Mouse (Mus musculus) forebrain, embryonic 13.5 days (tissue): ENCODE measurements at regions not wholly inside any gene's neighbourhood (a gene's known extent, or its start where the extent isn't known, plus 50 kb on each side); places are given as distances from the start of the nearest gene placed in this dataset.

Experiments
- ATAC-seq: fragments of 200-750 bp; cut with Nextera tagmentation; 2 replicates; pipeline ENCODE4 v1.8.0; 2017
- H3K27ac ChIP-seq: fragments of 300-500 bp; sonication (generic); 2 replicates; pipeline ENCODE4 v1.5.1; 2015; ENCODE audit warnings: inconsistent platforms, mild to moderate bottlenecking, moderate library complexity
- H3K27me3 ChIP-seq: fragments of 300-500 bp; sonication (generic); 2 replicates; pipeline ENCODE4 v1.6.1; 2015; ENCODE audit warnings: mild to moderate bottlenecking, inconsistent platforms
- H3K36me3 ChIP-seq: fragments of 300-500 bp; sonication (generic); 2 replicates; pipeline ENCODE4 v1.6.1; 2015; ENCODE audit warnings: mild to moderate bottlenecking, inconsistent platforms; ENCODE audit not compliant: poor library complexity, severe bottlenecking
- H3K4me1 ChIP-seq: fragments of 300-500 bp; sonication (generic); 2 replicates; pipeline ENCODE4 v1.6.1; 2015; ENCODE audit warnings: inconsistent platforms
- H3K4me2 ChIP-seq: fragments of 300-500 bp; sonication (generic); 2 replicates; pipeline ENCODE4 v1.6.1; 2015; ENCODE audit warnings: inconsistent platforms, mild to moderate bottlenecking, moderate library complexity
- H3K4me3 ChIP-seq: fragments of 300-500 bp; sonication (generic); 2 replicates; pipeline ENCODE4 v1.5.1; 2015; ENCODE audit warnings: mild to moderate bottlenecking, inconsistent platforms
- H3K9ac ChIP-seq: fragments of 300-500 bp; sonication (generic); 2 replicates; pipeline ENCODE4 v1.6.1; 2015; ENCODE audit warnings: mild to moderate bottlenecking, inconsistent platforms
- H3K9me3 ChIP-seq: fragments of 300-500 bp; sonication (generic); replicated peaks from 2 replicates; pipeline ENCODE4 v1.6.1; 2016; ENCODE audit warnings: inconsistent platforms
- WGBS: fragments of 180-500 bp; shearing (Covaris S2); methylation state at CpG from one replicate; pipeline ENCODE4 v1.1.7; 2015; 5-methylcytosine and 5-hydroxymethylcytosine counted together

DNA sequence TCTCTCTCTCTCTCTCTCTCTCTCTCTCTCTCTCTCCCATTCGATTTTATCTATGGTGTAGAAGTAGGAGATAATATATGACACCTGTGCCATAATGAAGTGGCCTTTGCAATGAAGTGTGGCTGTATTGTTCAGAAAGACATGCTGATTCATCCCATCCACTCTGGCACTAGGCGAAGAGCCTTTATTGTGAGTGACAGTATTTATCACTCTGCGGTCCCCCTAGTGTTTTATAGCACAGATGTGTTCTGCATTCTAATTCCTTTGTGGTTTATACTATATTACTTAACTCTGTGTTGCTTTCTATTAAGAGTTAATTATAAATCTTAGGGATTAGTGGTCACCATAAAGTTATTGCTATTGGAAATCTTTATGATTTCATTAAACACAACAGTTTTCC lies 398.7 kb downstream of the Tmem38b start:
- no peak overlapping the region for H3K9ac ChIP-seq
- no peak overlapping the region for H3K27ac ChIP-seq
- H3K4me3 ChIP-seq, result no peak overlapping the region
- H3K36me3 ChIP-seq, result no peaks in the 10 kb centered on the region
- ATAC-seq, result no peak
- no peak overlapping the region for H3K4me2 ChIP-seq
- 75% methylated on average over 3 of the region's 3 CpGs for WGBS
- no peaks in the 10 kb centered on the region for H3K4me1 ChIP-seq
- H3K9me3 ChIP-seq, result no peaks in the 10 kb centered on the region
- no peaks in the 10 kb centered on the region for H3K27me3 ChIP-seq
